10 mouse cellular contexts compared by ENCODE assay signal in the genomic region with DNA sequence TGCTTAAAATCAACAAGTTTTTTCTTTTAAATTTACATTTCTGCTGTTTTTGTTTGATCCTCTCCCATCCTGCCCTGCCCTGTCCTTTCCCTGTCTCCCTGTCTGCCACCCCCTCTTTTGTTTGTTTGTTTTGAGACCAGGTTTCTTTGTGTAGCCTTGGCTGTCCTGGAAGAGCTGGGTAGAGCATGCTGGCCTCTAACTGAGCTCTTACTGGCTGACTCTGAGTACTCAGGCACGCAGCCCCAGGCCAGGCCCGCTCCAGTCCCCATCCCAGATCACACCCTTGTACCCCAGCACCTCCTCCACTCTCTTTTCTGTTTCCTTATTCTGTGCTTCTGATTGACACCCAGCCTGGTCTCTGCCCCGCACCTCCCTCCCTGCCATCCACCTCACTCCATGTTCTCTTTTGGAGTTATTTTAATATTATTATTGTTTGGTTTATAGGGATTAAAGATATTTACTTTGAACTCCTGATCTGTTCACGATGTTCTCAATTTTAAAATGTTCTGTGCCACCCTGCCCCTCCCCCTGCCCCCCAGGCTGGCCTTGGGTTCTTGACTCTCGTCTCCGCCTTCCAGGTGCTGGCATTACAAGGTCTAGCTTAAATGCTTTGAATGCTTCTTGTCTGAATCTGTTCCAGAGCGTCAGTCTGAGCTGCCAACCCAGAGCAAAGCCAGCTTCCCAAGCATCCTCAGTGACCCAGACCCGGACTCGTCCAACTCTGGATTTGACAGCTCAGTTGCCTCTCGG. TPM values are rescaled to one million over a fixed set of nuclear protein-coding genes. Genes with fewer than 3 reads are reported as not detected.
DNase-seq lines count a peak whose midpoint lies in the region; ATAC-seq lines count a peak whose summit lies in the region.
"Had no signal": no experiment of that assay in that cellular context is flagged by ENCODE, and none has a peak within 500 bp of the region (broad histone marks: within the 10 kb centered on the region; RNA-seq: fewer than 3 reads in every experiment).

No protein-coding gene starts in this region.

- peaks cover 20% of the 10 kb centered on the region for H3K4me1 ChIP-seq in forebrain, embryonic 13.5 days
- peaks cover 9% of the 10 kb centered on the region; the same call in 1 of the 2 replicates for H3K4me1 ChIP-seq in forebrain, embryonic 11.5 days (replicated peaks; ENCODE audit: control insufficient read depth, insufficient read depth, low read length)
- H3K4me1 ChIP-seq in kidney, embryonic 16.5 days (ENCODE audit: insufficient read depth, low read length): peaks cover 20% of the 10 kb centered on the region
- peaks cover 14% of the 10 kb centered on the region for H3K4me1 ChIP-seq in limb, embryonic 13.5 days

- ATAC-seq in forebrain, embryonic 13.5 days: no peak
- no peak for ATAC-seq in forebrain, embryonic 11.5 days (replicated peaks; ENCODE audit: low FRiP score)
- ATAC-seq in kidney, embryonic 16.5 days (ENCODE audit: low FRiP score, low TSS enrichment): no peak
- no peak for ATAC-seq in limb, embryonic 13.5 days (ENCODE audit: low FRiP score, low read depth)

- H3K36me3 ChIP-seq in forebrain, embryonic 13.5 days (ENCODE audit: poor library complexity, severe bottlenecking): peaks cover 46% of the 10 kb centered on the region
- peaks cover 17% of the 10 kb centered on the region for H3K36me3 ChIP-seq in forebrain, embryonic 11.5 days (ENCODE audit: control insufficient read depth, insufficient read depth, low read length)
- peaks cover 42% of the 10 kb centered on the region for H3K36me3 ChIP-seq in kidney, embryonic 16.5 days (ENCODE audit: insufficient read depth, low read length)
- peaks cover 48% of the 10 kb centered on the region for H3K36me3 ChIP-seq in limb, embryonic 13.5 days

- H3K9ac ChIP-seq in forebrain, embryonic 13.5 days: no peak overlapping the region
- no peak overlapping the region for H3K9ac ChIP-seq in forebrain, embryonic 11.5 days (ENCODE audit: low read length)
- H3K9ac ChIP-seq in kidney, embryonic 16.5 days (replicated peaks; ENCODE audit: low read length): no peak overlapping the region
- peak overlapping the region; percentile 20; the same call in 1 of the 2 replicates for H3K9ac ChIP-seq in limb, embryonic 13.5 days

- no peak for DNase-seq in forebrain, embryonic 11.5 days (ENCODE audit: low spot score)
- DNase-seq in kidney, postnatal 10 days: no peak
- peak; percentile 47 for DNase-seq in adrenal gland, postnatal 14 days
- DNase-seq in MN1 (ENCODE audit: low spot score): no peak
- no peak for DNase-seq in c-Kit-positive CD71-positive TER-119-positive erythroid progenitor cells, embryonic 14.5 days (ENCODE audit: low spot score)
- DNase-seq: left cerebral cortex, postnatal 4 days had no signal

- H3K9me3 ChIP-seq in forebrain, embryonic 13.5 days (replicated peaks): no peaks in the 10 kb centered on the region
- H3K9me3 ChIP-seq in forebrain, embryonic 11.5 days (ENCODE audit: control insufficient read depth, low read length): peaks cover 4% of the 10 kb centered on the region; the same call in 1 of the 2 replicates
- peaks cover 8% of the 10 kb centered on the region for H3K9me3 ChIP-seq in kidney, embryonic 16.5 days (ENCODE audit: low read length)
- H3K9me3 ChIP-seq in limb, embryonic 13.5 days: peaks cover 11% of the 10 kb centered on the region; the same call in 1 of the 2 replicates

- no peaks in the 10 kb centered on the region for H3K27me3 ChIP-seq in forebrain, embryonic 13.5 days
- H3K27me3 ChIP-seq in forebrain, embryonic 11.5 days (ENCODE audit: control insufficient read depth, insufficient read depth, low read length): no peaks in the 10 kb centered on the region
- no peaks in the 10 kb centered on the region for H3K27me3 ChIP-seq in kidney, embryonic 16.5 days (ENCODE audit: insufficient read depth, low read length)
- H3K27me3 ChIP-seq in limb, embryonic 13.5 days: no peaks in the 10 kb centered on the region
- H3K27me3 ChIP-seq: megakaryocyte, embryonic 14.5 days had no signal

- H3K4me2 ChIP-seq in forebrain, embryonic 13.5 days: peak overlapping the region; percentile 22; the same call in 1 of the 2 replicates
- no peak overlapping the region for H3K4me2 ChIP-seq in forebrain, embryonic 11.5 days (ENCODE audit: low read depth, low read length, severe bottlenecking)
- H3K4me2 ChIP-seq in kidney, embryonic 16.5 days (replicated peaks; ENCODE audit: low read depth, low read length): 0 out of 2 replicates have a peak overlapping the region, but pooled peaks have one; percentile 18
- H3K4me2 ChIP-seq in limb, embryonic 13.5 days (replicated peaks): peak overlapping the region; percentile 41

- no peak overlapping the region for H3K27ac ChIP-seq in forebrain, embryonic 13.5 days
- H3K27ac ChIP-seq in forebrain, embryonic 11.5 days (ENCODE audit: low read depth, low read length): no peak overlapping the region
- H3K27ac ChIP-seq in kidney, embryonic 16.5 days (ENCODE audit: low read length): no peak overlapping the region
- no peak overlapping the region for H3K27ac ChIP-seq in limb, embryonic 13.5 days

- 90% methylated on average over 10 of the region's 10 CpGs for WGBS in forebrain, embryonic 13.5 days
- WGBS in forebrain, embryonic 11.5 days: 90% methylated on average over 10 of the region's 10 CpGs
- WGBS in kidney, embryonic 16.5 days: 92% methylated on average over 10 of the region's 10 CpGs
- 85% methylated on average over 10 of the region's 10 CpGs for WGBS in limb, embryonic 13.5 days

- H3K4me3 ChIP-seq in forebrain, embryonic 13.5 days: no peak overlapping the region
- no peak overlapping the region for H3K4me3 ChIP-seq in forebrain, embryonic 11.5 days (ENCODE audit: low read depth, low read length)
- no peak overlapping the region for H3K4me3 ChIP-seq in kidney, embryonic 16.5 days (ENCODE audit: low read length)
- H3K4me3 ChIP-seq in limb, embryonic 13.5 days: 0 out of 2 replicates have a peak overlapping the region, but pooled peaks have one; percentile 0
- H3K4me3 ChIP-seq: megakaryocyte, embryonic 14.5 days had no signal

RNA-seq across cellular contexts. Expression of a gene that starts 3.0 kb away (rescaled TPM):
- polyA plus RNA-seq in forebrain, embryonic 13.5 days (2015; fragmentation: Nextera tagmentation; extraction: Ambion mirVana): 15.9 and 17.2 TPM in 2 replicates
- polyA plus RNA-seq in forebrain, embryonic 11.5 days (2014; fragmentation: Nextera tagmentation; extraction: Ambion mirVana): 25.7 and 35.4 TPM in 2 replicates
- polyA plus RNA-seq in kidney, embryonic 16.5 days (2015; fragmentation: Nextera tagmentation; extraction: Ambion mirVana): 14.6 and 15.6 TPM in 2 replicates
- 17.4 and 20.4 TPM in 2 replicates for total RNA-seq in adrenal gland, postnatal 14 days (2021)
- 22.9 and 23.2 TPM in 2 replicates for polyA plus RNA-seq in limb, embryonic 13.5 days (2015; fragmentation: Nextera tagmentation; extraction: Ambion mirVana)

RNA-seq across cellular contexts. Expression of a gene that starts 39.4 kb away (rescaled TPM):
- polyA plus RNA-seq in forebrain, embryonic 13.5 days (2015; fragmentation: Nextera tagmentation; extraction: Ambion mirVana): 20.0 and 20.7 TPM in 2 replicates
- 26.6 and 30.4 TPM in 2 replicates for polyA plus RNA-seq in forebrain, embryonic 11.5 days (2014; fragmentation: Nextera tagmentation; extraction: Ambion mirVana)
- 25.8 and 32.6 TPM in 2 replicates for polyA plus RNA-seq in kidney, embryonic 16.5 days (2015; fragmentation: Nextera tagmentation; extraction: Ambion mirVana)
- 38.4 and 40.1 TPM in 2 replicates for total RNA-seq in adrenal gland, postnatal 14 days (2021)
- 27.4 and 27.9 TPM in 2 replicates for polyA plus RNA-seq in limb, embryonic 13.5 days (2015; fragmentation: Nextera tagmentation; extraction: Ambion mirVana)

RNA-seq across cellular contexts. Expression of a gene that starts 59.3 kb away (rescaled TPM):
- 6.1 and 6.9 TPM in 2 replicates for polyA plus RNA-seq in forebrain, embryonic 13.5 days (2015; fragmentation: Nextera tagmentation; extraction: Ambion mirVana)
- polyA plus RNA-seq in forebrain, embryonic 11.5 days (2014; fragmentation: Nextera tagmentation; extraction: Ambion mirVana): 6.5 and 7.0 TPM in 2 replicates
- 10.1 and 10.3 TPM in 2 replicates for polyA plus RNA-seq in kidney, embryonic 16.5 days (2015; fragmentation: Nextera tagmentation; extraction: Ambion mirVana)
- total RNA-seq in adrenal gland, postnatal 14 days (2021): 9.3 and 10.6 TPM in 2 replicates
- polyA plus RNA-seq in limb, embryonic 13.5 days (2015; fragmentation: Nextera tagmentation; extraction: Ambion mirVana): 8.8 and 10.4 TPM in 2 replicates
